14 mouse cellular contexts compared by ENCODE assay signal in the genomic region with DNA sequence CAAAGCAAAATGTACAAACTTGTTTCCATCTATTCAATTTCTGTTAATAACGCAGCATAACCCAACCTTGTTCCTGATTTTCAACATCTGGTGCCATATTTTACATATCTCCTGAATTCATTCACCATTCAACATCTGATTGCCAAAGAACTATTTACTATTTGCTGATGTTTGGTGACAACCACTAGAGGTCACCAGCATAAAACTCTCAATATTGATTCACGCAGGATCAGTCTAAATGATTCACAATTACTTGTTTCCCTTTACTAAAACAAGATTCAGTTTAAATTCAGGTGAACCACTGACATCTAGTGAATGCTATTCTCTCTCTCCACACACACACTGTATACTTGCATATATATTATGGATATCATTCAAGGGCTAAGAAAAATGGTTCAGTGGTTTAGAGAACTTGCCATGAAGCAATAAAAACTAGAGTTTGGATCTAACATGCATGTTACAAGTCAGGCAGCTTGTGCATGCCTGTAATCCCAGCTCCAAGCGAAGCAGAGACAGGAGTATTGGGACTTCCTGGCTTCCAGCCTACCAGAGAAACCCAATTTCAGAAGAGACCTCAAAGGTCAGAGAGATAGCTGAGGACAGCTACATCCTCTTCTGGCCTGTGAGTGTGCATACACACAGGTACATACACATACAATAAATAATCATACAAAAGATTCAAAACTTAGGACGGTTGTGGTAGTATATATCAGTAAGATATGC. TPM values are rescaled to one million over a fixed set of nuclear protein-coding genes. Genes with fewer than 3 reads are reported as not detected.
DNase-seq lines count a peak whose midpoint lies in the region; ATAC-seq and TF ChIP-seq lines count a peak whose summit lies in the region.
"Had no signal": no experiment of that assay in that cellular context is flagged by ENCODE, and none has a peak within 500 bp of the region (broad histone marks: within the 10 kb centered on the region; RNA-seq: fewer than 3 reads in every experiment).

No protein-coding gene starts in this region.

- no peak overlapping the region for H3K4me2 ChIP-seq in lung, postnatal 0 days (replicated peaks; ENCODE audit: low read depth, low read length)
- H3K4me2 ChIP-seq: heart, embryonic 15.5 days; limb, embryonic 13.5 days had no signal

- no peak for DNase-seq in gastrocnemius, adult 2 months
- DNase-seq in gastrocnemius, adult 8-10 months (ENCODE audit: low spot score in 2 of 2) = no peak
- peak; percentile 58 for DNase-seq in lung, postnatal 0 days (ENCODE audit: low spot score)
- DNase-seq in lung, postnatal 14 days = no peak
- DNase-seq in adipocyte (ENCODE audit: low spot score) = peak; percentile 44
- DNase-seq in left cerebral cortex, adult 11 months (ENCODE audit: low spot score) = no peak
- no peak for DNase-seq in urinary bladder, postnatal 4 days (ENCODE audit: low spot score in 2 of 2)
- DNase-seq: adrenal gland, adult 8-10 months; cerebellum, adult 9-10 months; right cerebral cortex, postnatal 14 days had no signal

- TF ChIP-seq CTCF in gastrocnemius, adult 2 months (IDR thresholded peaks at IDR 0.05) = peak; percentile 76
- peak; percentile 70 for TF ChIP-seq CTCF in lung, postnatal 0 days (IDR thresholded peaks at IDR 0.05)

- no peaks in the 10 kb centered on the region for H3K27me3 ChIP-seq in lung, postnatal 0 days (replicated peaks; ENCODE audit: insufficient read depth, low read length)
- H3K27me3 ChIP-seq: heart, embryonic 15.5 days; limb, embryonic 13.5 days had no signal

- peak overlapping the region; percentile 55 for H3K27ac ChIP-seq in gastrocnemius, adult 2 months
- H3K27ac ChIP-seq in lung, postnatal 0 days (ENCODE audit: low read length) = no peak overlapping the region
- H3K27ac ChIP-seq: heart, embryonic 15.5 days; limb, embryonic 13.5 days had no signal

- intact Hi-C loops in gastrocnemius, adult 2 months (cut with DNase I) = loop anchor here (2.0 to 10.0 kb wide), 2 partner anchors 74 to 228 kb away; no protein-coding TSS in a partner anchor

- H3K36me3 ChIP-seq in lung, postnatal 0 days (ENCODE audit: insufficient read depth, low read length) = no peaks in the 10 kb centered on the region
- H3K36me3 ChIP-seq: heart, embryonic 15.5 days; limb, embryonic 13.5 days had no signal

- H3K9ac ChIP-seq in lung, postnatal 0 days (replicated peaks; ENCODE audit: low read depth) = no peak overlapping the region
- H3K9ac ChIP-seq: heart, embryonic 15.5 days; limb, embryonic 13.5 days had no signal

- peaks cover 2% of the 10 kb centered on the region for H3K4me1 ChIP-seq in lung, postnatal 0 days (ENCODE audit: insufficient read depth, low read depth, low read length)

- WGBS in lung, postnatal 0 days = 61% methylated on average over 4 of the region's 4 CpGs

- no peak for TF ChIP-seq EP300 in lung, postnatal 0 days (IDR thresholded peaks at IDR 0.05)

- no peaks in the 10 kb centered on the region for H3K9me3 ChIP-seq in lung, postnatal 0 days (ENCODE audit: low read length)
- H3K9me3 ChIP-seq: heart, embryonic 15.5 days; limb, embryonic 13.5 days had no signal

- no peak overlapping the region; the same call in 1 of the 2 replicates for H3K4me3 ChIP-seq in gastrocnemius, adult 2 months
- H3K4me3 ChIP-seq in lung, postnatal 0 days (ENCODE audit: low read depth, low read length) = no peak overlapping the region
- H3K4me3 ChIP-seq: erythroblast, embryonic 14.5 days; heart, embryonic 15.5 days; limb, embryonic 13.5 days had no signal

- ATAC-seq in lung, postnatal 0 days = no peak
- ATAC-seq in monocyte, adult 5-6 weeks (replicated peaks; ENCODE audit: insufficient number of reproducible peaks, low FRiP score, low TSS enrichment, poor library complexity, severe bottlenecking) = peak; percentile 53; the same call in 1 of the 2 replicates

RNA-seq across cellular contexts. Expression of a gene that starts 24.0 kb away (rescaled TPM):
- total RNA-seq in gastrocnemius, adult 2 months (2021) = 10 to 100 TPM; 60.2 to 61.3 TPM
- 10 to 100 TPM; 59.5 to 66.4 (median 62.1) TPM for total RNA-seq in gastrocnemius, adult 8-10 months (2022)
- polyA plus RNA-seq in lung, postnatal 0 days (2015; fragmentation: Nextera tagmentation; extraction: Ambion mirVana) = 30.8 and 35.1 TPM in 2 replicates
- total RNA-seq in monocyte, adult 5-6 weeks (2017) = 23.3 to 39.5 TPM (median 38.4 TPM) in 3 replicates

RNA-seq across cellular contexts. Expression of a gene that starts 24.8 kb away (rescaled TPM):
- 100 to 1,000 TPM; 142 to 174 TPM for total RNA-seq in gastrocnemius, adult 2 months (2021)
- total RNA-seq in gastrocnemius, adult 8-10 months (2022) = 100 to 1,000 TPM; 152 to 162 (median 156) TPM
- 34.2 and 34.8 TPM in 2 replicates for polyA plus RNA-seq in lung, postnatal 0 days (2015; fragmentation: Nextera tagmentation; extraction: Ambion mirVana)
- 96.7 to 110 TPM (median 107 TPM) in 3 replicates for total RNA-seq in monocyte, adult 5-6 weeks (2017)

Comparison
In these comparisons a context has a peak if more than half of its experiments do, and no peak if none do; other contexts are left out.
1. DNase-seq: peak in lung, postnatal 0 days (single experiment) and adipocyte (single experiment); none in gastrocnemius, adult 2 months (single experiment), gastrocnemius, adult 8-10 months (0 of 2), lung, postnatal 14 days (single experiment), left cerebral cortex, adult 11 months (single experiment) and urinary bladder, postnatal 4 days (0 of 2).